Mouse (Mus musculus) lung, adult 18-20 months (tissue): ENCODE data around the gene Triobp.

Experiments
- DNase-seq, 2 experiments: peaks; one replicate each; pipeline ENCODE4 v3.0.0; 2022; ENCODE audit warnings: mixed read lengths in 2 of 2

Triobp gene

DNA sequence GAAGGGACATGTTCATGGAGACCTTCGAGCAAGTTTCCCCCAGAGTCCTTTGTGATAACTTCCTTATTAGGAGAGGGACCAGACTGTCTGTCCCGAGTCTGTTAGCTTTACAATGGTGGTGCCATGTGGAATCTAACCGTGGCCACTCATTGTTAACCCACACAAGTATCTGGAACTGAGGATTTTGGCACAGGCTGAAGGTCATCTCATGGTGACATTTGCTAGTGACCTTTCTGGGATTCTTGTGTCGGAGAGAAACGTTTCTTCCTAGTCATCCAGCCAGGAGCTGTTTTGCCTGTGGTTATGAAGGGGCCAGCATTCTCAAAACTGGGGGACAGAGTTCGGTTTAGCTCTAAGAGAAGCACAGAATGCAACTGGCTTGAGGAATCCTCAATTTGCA, 24.1 kb downstream of the Triobp start:
- DNase-seq = no peak

- DNase-seq = no peak
Measured at GRCm38 (mm10) chr15:78973950-78974349, 26.4 kb downstream of the Triobp start.

GRCm38 (mm10) chr15:78977676-78978159, 30.2 kb downstream of the Triobp start:
- peak; percentile 59 to 78 for DNase-seq

DNA sequence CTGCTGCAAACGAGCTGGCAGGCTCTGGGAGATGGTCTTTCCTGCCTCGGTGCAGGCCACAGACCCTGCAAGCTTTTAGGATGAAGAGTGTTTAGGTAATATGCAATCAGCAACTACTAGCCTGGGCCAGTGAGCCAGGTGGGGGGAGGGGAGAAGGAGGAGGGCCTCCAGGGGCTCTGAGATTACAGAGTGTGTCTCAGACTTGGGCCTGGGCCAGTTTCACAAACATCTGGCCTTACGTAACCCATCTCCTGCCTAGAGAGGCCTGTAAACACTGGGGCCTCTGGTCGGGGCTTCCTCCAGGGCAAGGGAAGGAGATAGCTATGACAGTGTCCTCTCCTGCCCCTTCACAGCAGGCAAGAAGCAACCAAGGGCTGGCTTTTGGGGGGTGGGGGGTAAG, 31.4 kb downstream of the Triobp start:
- DNase-seq = peak; percentile 85 to 88

GRCm38 (mm10) chr15:78980084-78980483, 32.6 kb downstream of the Triobp start:
- no peak for DNase-seq

DNA sequence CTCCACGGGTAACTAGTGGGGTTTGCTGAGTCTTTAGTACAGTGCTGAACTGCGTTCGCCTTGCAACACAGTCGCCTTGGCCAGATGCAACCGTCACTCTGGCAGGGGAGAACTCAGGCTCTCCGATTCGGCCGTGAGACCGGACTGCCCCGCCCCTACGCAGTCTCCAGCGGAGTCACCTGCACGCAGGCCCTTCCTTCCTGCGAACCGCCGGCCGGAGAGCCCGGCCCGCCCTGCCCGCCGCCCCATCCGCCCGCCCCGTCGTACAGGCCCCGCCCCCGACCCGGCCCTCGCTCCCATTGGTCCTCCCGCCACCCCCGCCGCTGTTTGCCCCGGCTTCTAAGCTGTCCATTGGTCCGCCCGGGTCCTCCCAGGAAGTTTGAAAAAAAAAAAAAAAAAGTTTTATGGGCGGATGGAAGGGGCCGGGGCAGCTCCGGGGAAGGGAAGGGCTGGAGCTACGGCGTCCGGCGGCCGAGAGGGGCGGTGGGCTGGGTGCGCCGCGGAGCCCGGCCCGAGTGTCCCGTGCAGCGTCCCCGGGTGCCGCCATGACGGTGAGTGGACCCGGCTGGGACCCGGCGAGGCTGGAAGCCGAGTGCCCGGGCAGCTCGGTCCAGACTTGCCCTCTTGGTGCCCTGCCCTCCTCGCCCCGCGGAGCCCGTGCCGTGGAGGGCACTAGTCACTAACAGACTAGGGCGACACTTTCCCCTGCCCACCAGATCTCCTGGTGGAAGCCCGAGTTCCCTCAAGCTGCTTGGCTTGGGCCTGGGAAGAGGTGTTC, 35.3 kb downstream of the Triobp start:
- peak; percentile 94 to 96 for DNase-seq

DNA sequence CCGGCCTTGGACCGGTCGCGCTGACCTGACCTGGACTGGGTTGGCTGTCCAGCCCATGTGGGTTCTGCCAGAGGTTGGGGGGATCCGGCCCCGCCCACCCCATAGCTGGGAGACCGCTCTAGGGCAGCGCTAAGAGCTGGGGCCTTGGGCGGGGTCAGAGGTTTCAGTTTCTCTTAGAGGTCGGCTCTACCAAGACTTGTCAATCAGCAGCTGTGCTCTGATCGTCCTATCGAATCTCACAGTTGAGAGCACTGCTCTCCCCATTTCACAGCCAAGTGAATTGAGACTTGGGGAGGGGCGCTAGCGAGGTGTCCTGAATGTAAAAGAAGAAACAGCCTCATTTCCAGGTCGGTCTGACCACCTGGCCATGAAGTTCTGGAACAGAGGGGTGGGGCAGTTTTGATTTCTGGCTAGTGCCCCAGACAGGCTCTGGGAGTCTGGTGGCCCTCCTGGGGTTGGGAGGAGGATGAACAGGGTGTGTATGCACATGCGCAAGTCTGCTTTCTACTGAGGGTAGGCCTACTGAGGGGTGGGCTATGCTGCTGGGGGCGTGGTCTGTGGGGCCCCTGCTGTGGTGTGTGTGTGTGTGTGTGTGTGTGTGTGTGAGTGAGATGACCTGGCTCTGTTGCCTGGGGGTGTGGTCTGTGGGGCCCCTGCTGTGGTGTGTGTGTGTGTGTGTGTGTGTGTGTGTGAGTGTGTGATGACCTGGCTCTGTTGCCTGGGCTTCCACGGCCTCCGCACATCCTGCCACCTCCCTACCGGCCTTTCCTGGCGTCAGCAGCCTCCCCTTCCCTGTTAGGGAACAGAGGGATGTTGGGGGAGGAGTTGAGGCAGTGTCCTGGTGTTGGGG, 36.1 kb downstream of the Triobp start:
- peak; percentile 63 to 73 for DNase-seq

GRCm38 (mm10) chr15:78984286-78984778, 36.8 kb downstream of the Triobp start:
- no peak for DNase-seq

GRCm38 (mm10) chr15:78986536-78987220, 39.2 kb downstream of the Triobp start:
- DNase-seq = peak in 1 of 2 experiments; percentile 53

GRCm38 (mm10) chr15:78988499-78988971, 41.0 kb downstream of the Triobp start:
- DNase-seq = peak; percentile 40 to 46

DNA sequence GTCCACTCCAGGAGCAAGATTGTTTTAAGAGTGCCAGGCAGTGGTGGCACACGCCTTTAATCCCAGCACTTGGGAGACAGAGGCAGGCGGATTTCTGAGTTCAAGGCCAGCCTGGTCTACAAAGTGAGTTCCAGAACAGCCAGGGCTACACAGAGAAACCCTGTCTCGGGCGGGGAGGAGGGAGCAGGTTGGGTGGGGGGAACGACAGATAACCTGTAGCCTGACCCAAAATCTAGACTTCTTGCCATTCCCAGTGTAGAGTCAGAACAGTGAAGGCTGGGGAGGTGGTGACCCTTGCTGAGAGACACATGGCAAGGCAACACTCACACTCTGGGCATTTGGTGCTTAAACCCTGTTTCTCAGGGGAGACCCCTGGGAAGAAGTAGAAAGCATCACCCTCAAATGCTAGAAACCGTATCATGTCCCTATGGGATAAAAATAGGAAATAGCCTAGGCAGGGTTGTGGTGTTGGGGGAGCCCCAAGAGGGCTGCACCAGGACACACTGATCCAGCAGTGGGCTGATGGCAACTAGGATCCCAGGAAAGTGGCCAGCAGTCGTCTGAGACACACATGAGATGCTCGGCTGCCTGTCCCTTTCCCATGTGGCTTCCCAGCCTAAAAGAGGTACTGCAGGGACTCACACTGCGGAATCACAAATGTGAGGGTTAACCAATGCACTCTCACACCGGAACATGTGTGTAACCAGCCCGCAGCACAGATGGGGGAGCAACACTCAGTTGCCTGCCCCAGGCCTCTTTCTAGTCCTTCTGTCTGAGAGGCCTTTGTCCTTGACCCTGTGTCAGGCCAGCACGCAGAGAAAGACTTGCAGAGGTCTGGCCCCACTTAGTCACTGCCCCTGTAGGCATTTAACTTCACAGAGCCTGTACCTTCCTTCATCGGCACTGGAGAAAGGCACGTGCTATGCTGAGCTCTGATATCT, 41.9 kb downstream of the Triobp start:
- DNase-seq = no peak

GRCm38 (mm10) chr15:78990093-78990463, 42.6 kb downstream of the Triobp start:
- DNase-seq = no peak

GRCm38 (mm10) chr15:78990970-78991525, 43.5 kb downstream of the Triobp start:
- no peak for DNase-seq

DNA sequence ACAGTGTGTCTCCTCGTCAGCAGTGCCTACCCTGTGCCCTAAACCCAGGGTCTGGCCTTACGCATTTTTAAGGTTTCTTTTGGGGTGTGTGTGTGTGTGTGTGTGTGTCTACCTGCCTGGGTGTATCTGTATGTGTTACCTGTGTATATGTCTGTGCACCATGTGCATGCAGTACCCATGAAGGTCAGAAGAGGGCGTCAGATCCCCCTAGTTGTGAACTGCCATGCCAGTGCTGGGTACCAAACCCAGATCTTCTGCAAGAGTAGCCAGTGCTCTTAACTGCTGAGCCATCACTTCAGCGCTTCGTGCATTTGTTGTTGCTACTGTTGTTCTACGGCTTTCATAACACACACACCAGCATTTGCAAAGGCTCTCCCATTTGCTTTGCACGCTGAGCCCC, 44.7 kb downstream of the Triobp start:
- no peak for DNase-seq

- no peak for DNase-seq
Measured at GRCm38 (mm10) chr15:78992925-78993324, 45.4 kb downstream of the Triobp start.

DNA sequence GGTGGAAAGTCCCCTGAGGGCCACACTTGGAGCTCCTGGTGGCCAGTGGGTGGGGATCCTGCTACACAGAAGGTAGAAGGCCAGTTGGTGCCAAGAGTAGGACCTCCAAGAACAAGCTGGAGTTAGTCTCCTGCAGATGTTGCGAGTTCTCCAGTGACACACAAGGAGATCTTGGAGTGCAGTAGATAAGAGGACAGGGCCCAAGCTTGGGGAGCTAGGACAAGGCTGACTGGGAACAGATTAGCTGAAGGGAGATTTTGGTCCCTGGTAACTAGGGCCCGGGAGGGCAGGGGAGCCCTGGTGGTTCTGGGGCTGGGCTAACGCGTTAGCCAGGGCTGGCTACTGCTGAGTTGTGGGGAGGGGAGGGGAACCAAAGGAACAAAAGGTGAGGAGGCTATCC, 48.4 kb downstream of the Triobp start:
- no peak for DNase-seq

GRCm38 (mm10) chr15:78996663-78997062, 49.1 kb downstream of the Triobp start:
- DNase-seq = peak; percentile 36 to 37

DNA sequence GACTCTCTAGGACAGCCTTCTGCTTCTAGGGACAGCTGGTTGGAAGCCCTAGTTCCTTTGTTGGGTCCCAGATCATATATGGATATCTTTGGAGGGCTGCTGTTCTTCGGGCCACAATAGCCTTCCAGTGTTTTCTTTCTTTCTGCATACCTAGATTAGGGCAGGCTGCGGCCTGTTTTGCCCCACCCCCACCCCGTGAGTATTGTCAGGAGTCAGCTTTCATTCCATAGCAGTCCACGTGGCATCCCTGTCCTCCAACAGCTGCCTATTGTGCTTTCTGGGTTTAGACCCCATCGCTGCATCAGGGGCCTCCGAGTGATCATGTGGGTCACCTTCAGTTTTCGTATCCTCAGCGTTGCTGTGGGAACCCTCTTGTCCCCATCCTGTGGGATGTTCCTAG, 50.8 kb downstream of the Triobp start:
- no peak for DNase-seq

- no peak for DNase-seq
Measured at GRCm38 (mm10) chr15:78999586-78999985, 52.1 kb downstream of the Triobp start.

DNA sequence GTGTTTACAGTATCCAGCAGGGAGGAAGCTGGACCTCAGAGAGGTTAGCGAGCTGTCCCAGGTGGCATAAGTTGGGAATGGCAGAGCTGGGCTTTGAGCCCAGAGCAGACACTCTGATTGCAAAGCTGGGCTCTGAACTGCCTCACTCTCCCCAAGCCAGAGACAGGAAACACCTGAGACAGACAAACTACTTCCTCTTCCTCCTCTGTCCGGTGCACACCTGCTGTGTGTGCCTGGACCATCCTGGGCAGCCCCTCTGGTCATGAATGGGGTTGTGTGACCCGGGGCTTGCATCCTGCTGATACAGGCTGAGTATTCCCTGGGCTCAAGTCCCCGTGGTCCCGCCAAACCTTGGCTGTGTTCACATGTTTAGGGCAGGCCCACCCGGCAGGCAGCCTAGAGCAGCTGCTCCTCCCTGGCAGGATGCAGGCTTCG, 52.9 kb downstream of the Triobp start:
- no peak for DNase-seq

DNA sequence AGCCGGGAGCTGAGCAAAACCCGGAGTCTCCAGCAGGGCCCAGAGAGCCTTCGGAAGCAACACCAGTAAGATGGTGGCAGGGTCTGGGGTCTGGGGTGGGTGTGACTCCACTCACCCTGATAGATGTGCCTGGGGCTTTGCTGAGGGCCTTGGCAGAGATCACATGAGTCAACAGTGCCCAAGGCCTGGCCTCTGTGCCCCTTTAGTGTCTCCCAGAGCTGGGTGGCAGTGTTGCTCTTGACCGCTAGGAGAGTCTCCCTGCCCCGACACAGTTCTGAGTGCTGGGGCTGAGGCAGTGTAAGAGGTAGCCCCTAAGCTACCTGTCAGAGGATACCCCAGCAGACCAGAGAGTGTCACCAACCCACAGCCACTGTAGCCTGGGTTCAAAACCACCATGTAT, 54.0 kb downstream of the Triobp start:
- DNase-seq = no peak
